ENCODE assay signal across 10 mouse cellular contexts in the genomic region with DNA sequence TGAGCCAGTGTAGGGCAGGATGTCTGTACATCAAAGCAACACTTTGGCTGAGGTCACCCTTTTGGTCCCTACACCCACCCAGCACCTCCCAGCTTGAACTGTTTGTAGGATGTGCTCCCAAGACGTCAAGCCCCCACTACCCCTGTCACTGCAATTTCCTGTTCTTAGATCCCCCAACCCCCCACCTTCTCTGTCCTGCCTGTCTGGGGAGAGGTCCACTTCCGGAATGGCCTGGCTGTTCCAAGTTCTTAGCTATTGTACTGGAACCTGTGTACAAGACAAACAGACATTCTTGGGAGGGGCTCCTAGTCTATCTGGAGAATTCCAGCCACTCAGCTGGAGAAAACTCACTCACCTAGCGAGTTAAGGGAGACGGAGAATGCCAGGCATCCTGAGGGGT.
DNase-seq lines count a peak whose midpoint lies in the region; ATAC-seq lines count a peak whose summit lies in the region.
"Had no signal": no experiment of that assay in that cellular context is flagged by ENCODE, and none has a peak within 500 bp of the region (broad histone marks: within the 10 kb centered on the region; RNA-seq: fewer than 3 reads in every experiment).

No protein-coding gene starts in this region.

- H3K4me1 ChIP-seq in hindbrain, embryonic 10.5 days (replicated peaks): peaks cover 55% of the 10 kb centered on the region
- peaks cover 21% of the 10 kb centered on the region for H3K4me1 ChIP-seq in hindbrain, embryonic 12.5 days
- H3K4me1 ChIP-seq in limb, embryonic 10.5 days: peaks cover 61% of the 10 kb centered on the region
- H3K4me1 ChIP-seq in stomach, embryonic 16.5 days (ENCODE audit: control insufficient read depth, insufficient read depth, low read length): peaks cover 14% of the 10 kb centered on the region

- no peak overlapping the region for H3K4me2 ChIP-seq in hindbrain, embryonic 12.5 days (replicated peaks)
- H3K4me2 ChIP-seq in stomach, embryonic 16.5 days (ENCODE audit: low read depth, low read length): no peak overlapping the region
- H3K4me2 ChIP-seq: embryonic facial prominence, embryonic 13.5 days had no signal

- intact Hi-C loops in left cerebral cortex, postnatal 25 days (cut with DNase I): loop anchor here (5.0 kb wide), 1 partner anchor 42 kb away; no protein-coding TSS in a partner anchor

- H3K27ac ChIP-seq in hindbrain, embryonic 10.5 days: peak overlapping the region; percentile 77
- no peak overlapping the region for H3K27ac ChIP-seq in hindbrain, embryonic 12.5 days
- H3K27ac ChIP-seq in limb, embryonic 10.5 days: peak overlapping the region; percentile 62
- 0 out of 2 replicates have a peak overlapping the region, but pooled peaks have one; percentile 24 for H3K27ac ChIP-seq in stomach, embryonic 16.5 days (ENCODE audit: low read length)
- H3K27ac ChIP-seq: embryonic facial prominence, embryonic 13.5 days had no signal

- no peak for DNase-seq in hindbrain, embryonic 10.5 days (ENCODE audit: low spot score)
- DNase-seq in ES-CJ7 (ENCODE audit: low read depth, low spot score): peak; percentile 90
- no peak for DNase-seq in limb, embryonic 10.5 days (ENCODE audit: low spot score)
- DNase-seq in left cerebral cortex, postnatal 25 days (ENCODE audit: low spot score in 2 of 2): no peak
- DNase-seq in kidney, adult 8-10 months: no peak
- no peak for DNase-seq in right cerebral cortex, postnatal 10 days (ENCODE audit: low spot score in 2 of 2)
- DNase-seq: kidney, postnatal 10 days had no signal

- H3K9me3 ChIP-seq in hindbrain, embryonic 10.5 days: no peaks in the 10 kb centered on the region
- H3K9me3 ChIP-seq in hindbrain, embryonic 12.5 days (replicated peaks): no peaks in the 10 kb centered on the region
- H3K9me3 ChIP-seq in limb, embryonic 10.5 days (replicated peaks): no peaks in the 10 kb centered on the region
- H3K9me3 ChIP-seq in stomach, embryonic 16.5 days (replicated peaks; ENCODE audit: control insufficient read depth, low read length): no peaks in the 10 kb centered on the region
- H3K9me3 ChIP-seq: embryonic facial prominence, embryonic 13.5 days had no signal

- no peak for ATAC-seq in hindbrain, embryonic 12.5 days (ENCODE audit: low FRiP score)
- ATAC-seq in stomach, embryonic 16.5 days (ENCODE audit: insufficient read depth, low FRiP score): peak; percentile 45; the same call in 1 of the 2 replicates

- WGBS in hindbrain, embryonic 10.5 days: 61% methylated on average over 4 of the region's 4 CpGs
- WGBS in hindbrain, embryonic 12.5 days: 51% methylated on average over 4 of the region's 4 CpGs
- 52% methylated on average over 4 of the region's 4 CpGs for WGBS in limb, embryonic 10.5 days
- WGBS in stomach, embryonic 16.5 days: 42% methylated on average over 4 of the region's 4 CpGs

- H3K9ac ChIP-seq in hindbrain, embryonic 12.5 days: no peak overlapping the region
- no peak overlapping the region for H3K9ac ChIP-seq in stomach, embryonic 16.5 days (ENCODE audit: low read length)
- H3K9ac ChIP-seq: embryonic facial prominence, embryonic 13.5 days had no signal

- H3K36me3 ChIP-seq in hindbrain, embryonic 10.5 days: no peaks in the 10 kb centered on the region
- H3K36me3 ChIP-seq in hindbrain, embryonic 12.5 days: no peaks in the 10 kb centered on the region
- H3K36me3 ChIP-seq in limb, embryonic 10.5 days: no peaks in the 10 kb centered on the region
- no peaks in the 10 kb centered on the region for H3K36me3 ChIP-seq in stomach, embryonic 16.5 days (ENCODE audit: control insufficient read depth, insufficient read depth, low read length)
- H3K36me3 ChIP-seq: embryonic facial prominence, embryonic 13.5 days had no signal

- H3K27me3 ChIP-seq in hindbrain, embryonic 10.5 days (ENCODE audit: insufficient read depth, poor library complexity, severe bottlenecking): peaks cover 4% of the 10 kb centered on the region; the same call in 1 of the 2 replicates
- no peaks in the 10 kb centered on the region for H3K27me3 ChIP-seq in hindbrain, embryonic 12.5 days
- no peaks in the 10 kb centered on the region for H3K27me3 ChIP-seq in limb, embryonic 10.5 days (ENCODE audit: low read depth, poor library complexity, severe bottlenecking)
- H3K27me3 ChIP-seq in stomach, embryonic 16.5 days (ENCODE audit: control insufficient read depth, insufficient read depth, low read length): no peaks in the 10 kb centered on the region
- H3K27me3 ChIP-seq: embryonic facial prominence, embryonic 13.5 days had no signal

- H3K4me3 ChIP-seq in hindbrain, embryonic 10.5 days: no peak overlapping the region
- H3K4me3 ChIP-seq in hindbrain, embryonic 12.5 days: no peak overlapping the region
- H3K4me3 ChIP-seq in limb, embryonic 10.5 days: no peak overlapping the region
- no peak overlapping the region for H3K4me3 ChIP-seq in stomach, embryonic 16.5 days (replicated peaks; ENCODE audit: low read length)
- H3K4me3 ChIP-seq: embryonic facial prominence, embryonic 13.5 days had no signal
